Mouse (Mus musculus) lung, postnatal 0 days (tissue): ENCODE measurements around the gene Gm17268. TPM values are rescaled to one million over a fixed set of nuclear protein-coding genes. Genes with fewer than 3 reads are reported as not detected.

ENCODE experiments used
- ATAC-seq: fragments of 200-750 bp; cut with Nextera tagmentation; 2 replicates; pipeline ENCODE4 v1.8.0; 2017; ENCODE audit warnings: moderate library complexity
- DNase-seq: peaks from one replicate; pipeline ENCODE4 v3.0.0-alpha.2; 2016; ENCODE audit warnings: low spot score
- H3K27ac ChIP-seq: fragments of 300-500 bp; sonication (generic); 2 replicates; pipeline ENCODE4 v1.5.1; 2014; ENCODE audit warnings: antibody characterized with exemption, mild to moderate bottlenecking, low read length, mixed read lengths
- H3K27me3 ChIP-seq: fragments of 300-500 bp; sonication (generic); replicated peaks from 2 replicates; pipeline ENCODE4 v1.6.1; 2014; ENCODE audit warnings: low read length, mixed read lengths; ENCODE audit not compliant: insufficient read depth
- H3K36me3 ChIP-seq: fragments of 300-500 bp; sonication (generic); 2 replicates; pipeline ENCODE4 v1.6.1; 2014; ENCODE audit warnings: low read length, mixed read lengths; ENCODE audit not compliant: insufficient read depth
- H3K4me1 ChIP-seq: fragments of 300-500 bp; sonication (generic); 2 replicates; pipeline ENCODE4 v1.6.1; 2014; ENCODE audit warnings: antibody characterized with exemption, low read depth, low read length, mixed read lengths; ENCODE audit not compliant: insufficient read depth
- H3K4me2 ChIP-seq: fragments of 300-500 bp; sonication (generic); replicated peaks from 2 replicates; pipeline ENCODE4 v1.6.1; 2014; ENCODE audit warnings: low read depth, mild to moderate bottlenecking, low read length, moderate library complexity, mixed read lengths
- H3K4me3 ChIP-seq: fragments of 300-500 bp; sonication (generic); 2 replicates; pipeline ENCODE4 v1.5.1; 2014; ENCODE audit warnings: low read depth, low read length
- H3K9ac ChIP-seq: fragments of 300-500 bp; sonication (generic); replicated peaks from 2 replicates; pipeline ENCODE4 v1.6.1; 2014; ENCODE audit warnings: low read depth, mild to moderate bottlenecking
- H3K9me3 ChIP-seq: fragments of 300-500 bp; sonication (generic); 2 replicates; pipeline ENCODE4 v1.6.1; 2016; ENCODE audit warnings: low read length, mixed read lengths
- CTCF ChIP-seq: IDR thresholded peaks from 2 replicates; pipeline ENCODE4 v1.5.1; 2016; ENCODE audit warnings: antibody characterized with exemption, mild to moderate bottlenecking
- EP300 ChIP-seq: IDR thresholded peaks from 2 replicates; pipeline ENCODE4 v1.6.1; 2016; ENCODE audit warnings: antibody characterized with exemption, mild to moderate bottlenecking, control low read depth
- WGBS: fragments of 180-500 bp; shearing (Covaris S2); extraction: QIAGEN DNeasy Blood & Tissue Kit; methylation state at CpG from one replicate; pipeline ENCODE4 v1.1.7; 2014; 5-methylcytosine and 5-hydroxymethylcytosine counted together
- polyA plus RNA-seq: library from polyadenylated mRNA; unstranded; fragments of >200 nt; fragmentation: Nextera tagmentation; extraction: Ambion mirVana; gene quantifications from 2 replicates; pipeline ENCODE4 v1.2.1, GENCODE M21; 2015

The Gm17268 gene
- polyA plus RNA-seq, 1 experiment from 2014 or later: not detected

GRCm38 (mm10) chr11:82013756-82014155 is 24.6 kb downstream of the Gm17268 start:
- DNase-seq: no peak
- no peak for ATAC-seq
- Histone ChIP-seq H3K9me3 (no peaks in the 10 kb centered on the region), H3K27me3 (no peaks in the 10 kb centered on the region), H3K27ac (no peak overlapping the region), H3K4me2 (no peak overlapping the region), H3K4me3 (no peak overlapping the region), H3K4me1 (no peaks in the 10 kb centered on the region), H3K36me3 (no peaks in the 10 kb centered on the region), H3K9ac (no peak overlapping the region)
- WGBS: 33% methylated on average over 1 of the region's 1 CpGs
- TF ChIP-seq EP300: no peak
- no peak for TF ChIP-seq CTCF

GRCm38 (mm10) chr11:82011411-82012193 is 26.8 kb downstream of the Gm17268 start:
- no peak overlapping the region for H3K4me3 ChIP-seq
- H3K4me2 ChIP-seq: no peak overlapping the region
- H3K4me1 ChIP-seq: no peaks in the 10 kb centered on the region
- no peaks in the 10 kb centered on the region for H3K36me3 ChIP-seq
- DNase-seq (peak; percentile 88), ATAC-seq (peak; percentile 70)
- no peaks in the 10 kb centered on the region for H3K9me3 ChIP-seq
- no peaks in the 10 kb centered on the region for H3K27me3 ChIP-seq
- H3K27ac ChIP-seq: no peak overlapping the region
- no peak overlapping the region for H3K9ac ChIP-seq
- WGBS: 49% methylated on average over 8 of the region's 8 CpGs
- TF ChIP-seq EP300 (peak; percentile 41), CTCF (no peak)

DNA sequence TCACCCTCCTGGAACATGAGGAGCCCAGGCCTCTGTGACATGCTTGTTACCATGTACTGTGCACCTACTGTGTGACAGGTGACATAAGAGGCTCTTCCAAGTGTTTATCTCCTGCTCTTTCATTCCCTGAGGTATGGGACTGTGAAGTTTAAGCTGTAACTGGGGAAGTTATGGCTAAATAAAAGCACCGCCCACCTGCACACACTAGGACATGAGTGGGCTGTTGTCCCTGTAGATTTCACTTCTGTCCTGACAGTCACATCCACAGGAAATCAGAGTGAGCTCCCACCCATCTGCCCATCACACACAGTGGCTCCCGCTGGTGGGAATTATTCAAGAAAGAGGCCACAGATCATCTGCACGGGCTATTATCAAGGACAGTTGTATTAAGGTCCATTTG is 28.2 kb downstream of the Gm17268 start:
- ATAC-seq: no peak
- WGBS: 79% methylated on average over 3 of the region's 3 CpGs

GRCm38 (mm10) chr11:82006796-82007423 is 31.5 kb downstream of the Gm17268 start:
- peak; percentile 87 for ATAC-seq
- H3K9ac ChIP-seq: no peak overlapping the region
- H3K4me3 ChIP-seq: no peak overlapping the region
- WGBS: 28% methylated on average over 12 of the region's 12 CpGs
- no peak overlapping the region for H3K27ac ChIP-seq
- TF ChIP-seq EP300 (peak; percentile 62; the same call in 1 of the 2 replicates), CTCF (peak; percentile 29; the same call in 1 of the 2 replicates)
- DNase-seq: peak; percentile 94
- H3K4me2 ChIP-seq: 0 out of 2 replicates have a peak overlapping the region, but pooled peaks have one; percentile 14
- H3K4me1 ChIP-seq: no peaks in the 10 kb centered on the region
- H3K27me3 ChIP-seq: no peaks in the 10 kb centered on the region
- no peaks in the 10 kb centered on the region for H3K9me3 ChIP-seq
- H3K36me3 ChIP-seq: no peaks in the 10 kb centered on the region

More for the DNA sequence above, 28.2 kb downstream of the Gm17268 start:
- H3K27ac ChIP-seq: no peak overlapping the region
- no peak for DNase-seq
- no peak for TF ChIP-seq EP300
- TF ChIP-seq CTCF: no peak
- H3K9ac ChIP-seq: no peak overlapping the region
- H3K9me3 ChIP-seq: no peaks in the 10 kb centered on the region
- H3K4me2 ChIP-seq: no peak overlapping the region
- no peak overlapping the region for H3K4me3 ChIP-seq
- H3K4me1 ChIP-seq: no peaks in the 10 kb centered on the region
- H3K36me3 ChIP-seq: no peaks in the 10 kb centered on the region
- no peaks in the 10 kb centered on the region for H3K27me3 ChIP-seq

- no peak for TF ChIP-seq CTCF
- TF ChIP-seq EP300: no peak
- no peak overlapping the region for H3K4me3 ChIP-seq
- ATAC-seq: no peak
- no peak overlapping the region for H3K4me2 ChIP-seq
- H3K27me3 ChIP-seq: no peaks in the 10 kb centered on the region
- H3K9me3 ChIP-seq: no peaks in the 10 kb centered on the region
- H3K4me1 ChIP-seq: no peaks in the 10 kb centered on the region
- H3K27ac ChIP-seq: no peak overlapping the region
- WGBS: 55% methylated on average over 2 of the region's 2 CpGs
- H3K36me3 ChIP-seq: no peaks in the 10 kb centered on the region
- peak; percentile 43 for DNase-seq
- H3K9ac ChIP-seq: no peak overlapping the region
These were observed 33.6 kb downstream of the Gm17268 start for GRCm38 (mm10) chr11:82004810-82005209.

DNA sequence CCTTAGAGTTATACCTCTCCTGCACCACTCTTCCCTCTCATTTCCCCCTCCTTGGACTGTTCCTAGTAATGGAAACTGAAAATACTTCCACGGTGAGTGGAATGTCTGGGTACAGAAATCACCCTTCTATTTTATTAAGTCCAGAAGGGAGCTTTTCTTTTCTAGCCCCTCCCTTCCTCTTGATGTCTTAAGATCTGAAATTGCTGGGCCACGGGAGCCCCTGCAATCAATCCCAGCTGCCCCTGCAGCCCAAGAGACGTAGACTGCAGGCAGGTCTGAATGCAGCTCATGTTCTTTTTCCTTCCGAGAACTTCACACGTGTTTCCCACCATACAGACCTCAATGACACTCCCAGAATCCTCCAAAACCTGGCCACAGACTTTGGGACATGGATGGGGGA is 37.8 kb downstream of the Gm17268 start:
- no peak for DNase-seq
- 58% methylated on average over 5 of the region's 5 CpGs for WGBS
- no peak for ATAC-seq

More for the DNA sequence above, 37.8 kb downstream of the Gm17268 start:
- H3K27me3 ChIP-seq: no peaks in the 10 kb centered on the region
- no peaks in the 10 kb centered on the region for H3K9me3 ChIP-seq
- H3K27ac ChIP-seq: no peak overlapping the region
- H3K9ac ChIP-seq: no peak overlapping the region
- TF ChIP-seq EP300: no peak
- no peak for TF ChIP-seq CTCF
- no peaks in the 10 kb centered on the region for H3K36me3 ChIP-seq
- H3K4me1 ChIP-seq: no peaks in the 10 kb centered on the region
- H3K4me2 ChIP-seq: no peak overlapping the region
- no peak overlapping the region for H3K4me3 ChIP-seq
